Mouse (Mus musculus): ENCODE results near the gene Rgr. TPM values are rescaled to one million over a fixed set of nuclear protein-coding genes. Genes with fewer than 3 reads are reported as not detected.
"Not testable (repeated sequence)": the region's sequence is repeated elsewhere in the genome, so short reads cannot be mapped to it uniquely, and the experiment has no call there.

Rgr gene
- total RNA-seq, 2 experiments from 2014 or later, result not detected

- no peak for ATAC-seq (replicated peaks; ENCODE audit: poor library complexity, severe bottlenecking)
Measured at GRCm38 (mm10) chr14:37003431-37004095, 45.2 kb downstream of the Rgr start.

GRCm38 (mm10) chr14:37002852-37003251, 45.9 kb downstream of the Rgr start:
- no peak for ATAC-seq (replicated peaks; ENCODE audit: poor library complexity, severe bottlenecking)

- ATAC-seq (replicated peaks; ENCODE audit: poor library complexity, severe bottlenecking), result not testable (repeated sequence)
Measured at GRCm38 (mm10) chr14:37000780-37001179, 48.0 kb downstream of the Rgr start.

GRCm38 (mm10) chr14:36989784-36990183, 59.0 kb downstream of the Rgr start:
- no peak for ATAC-seq (replicated peaks; ENCODE audit: poor library complexity, severe bottlenecking)

- no peak for ATAC-seq (replicated peaks; ENCODE audit: poor library complexity, severe bottlenecking)
Measured at GRCm38 (mm10) chr14:36985693-36986092, 63.1 kb downstream of the Rgr start.

Other genes starting within 250 kb of the Rgr start
- gene Ccser2, start 80.2 kb downstream of the Rgr start, total RNA-seq (2014; fragmentation: Nextera tagmentation), result 4.3 and 10.5 TPM in 2 replicates
- gene Ccser2, start 80.2 kb downstream of the Rgr start, total RNA-seq (2017), result 7.6 and 9.6 TPM in 2 replicates
- gene Lrit1, start 5.9 kb upstream of the Rgr start, total RNA-seq (2014; fragmentation: Nextera tagmentation), result not detected in 2 replicates
- not detected in 2 replicates for gene Lrit1, start 5.9 kb upstream of the Rgr start, total RNA-seq (2017)
- gene Lrit2, start 19.0 kb upstream of the Rgr start, total RNA-seq (2014; fragmentation: Nextera tagmentation), result not detected in 2 replicates
- not detected in 2 replicates for gene Lrit2, start 19.0 kb upstream of the Rgr start, total RNA-seq (2017)
- gene Cdhr1, start 49.4 kb upstream of the Rgr start, total RNA-seq (2014; fragmentation: Nextera tagmentation), result not detected in 2 replicates
- gene Cdhr1, start 49.4 kb upstream of the Rgr start, total RNA-seq (2017), result not detected in 2 replicates
- gene 2610528A11Rik, start 65.1 kb upstream of the Rgr start, total RNA-seq (2014; fragmentation: Nextera tagmentation), result 1.7 TPM in 1 of 2 replicates, not detected in the other
- gene 2610528A11Rik, start 65.1 kb upstream of the Rgr start, total RNA-seq (2017), result 0.99 and 3.7 TPM in 2 replicates
- gene Ghitm, start 86.3 kb upstream of the Rgr start, total RNA-seq (2014; fragmentation: Nextera tagmentation), result 94.2 and 109 TPM in 2 replicates
- gene Ghitm, start 86.3 kb upstream of the Rgr start, total RNA-seq (2017), result 140 and 186 TPM in 2 replicates